Mouse (Mus musculus) heart, embryonic 14.5 days (tissue): ENCODE data around the gene Tbc1d10b. TPM values are rescaled to one million over a fixed set of nuclear protein-coding genes. Genes with fewer than 3 reads are reported as not detected.

Experiments
- ATAC-seq: fragments of 200-750 bp; cut with Nextera tagmentation; 2 replicates; pipeline ENCODE4 v1.8.0; 2017; ENCODE audit warnings: low read depth, moderate TSS enrichment; ENCODE audit not compliant: insufficient number of reproducible peaks, insufficient read depth, low FRiP score
- H3K27ac ChIP-seq, 2 experiments: fragments of 200-500 bp in 1 of 2; fragments of 300-500 bp in 1 of 2; sonication (generic) in 1 of 2; replicated peaks in 1 of 2; 2 replicates each; pipeline ENCODE4 v1.5.1; 2012 to 2014; ENCODE audit warnings: low read depth in 2 of 2, low read length in 2 of 2, control low read depth in 1 of 2, mild to moderate bottlenecking in 1 of 2, mixed read lengths in 1 of 2; ENCODE audit not compliant: control insufficient read depth in 1 of 2, insufficient read depth in 1 of 2
- H3K27me3 ChIP-seq: fragments of 300-500 bp; sonication (generic); 2 replicates; pipeline ENCODE4 v1.6.1; 2014; ENCODE audit warnings: mild to moderate bottlenecking, low read length, control low read depth; ENCODE audit not compliant: control insufficient read depth, insufficient read depth
- H3K36me3 ChIP-seq: fragments of 300-500 bp; sonication (generic); 2 replicates; pipeline ENCODE4 v1.6.1; 2014; ENCODE audit warnings: mild to moderate bottlenecking, control low read depth, low read length, mixed read lengths; ENCODE audit not compliant: control insufficient read depth, insufficient read depth
- H3K4me1 ChIP-seq, 2 experiments: fragments of 200-500 bp in 1 of 2; fragments of 300-500 bp in 1 of 2; sonication (generic) in 1 of 2; 2 replicates each; pipeline ENCODE4 v1.6.1; 2012 to 2014; ENCODE audit warnings: low read length in 2 of 2, control low read depth in 1 of 2, mixed read lengths in 1 of 2; ENCODE audit not compliant: control insufficient read depth in 2 of 2, insufficient read depth in 2 of 2
- H3K4me2 ChIP-seq: fragments of 300-500 bp; sonication (generic); 2 replicates; pipeline ENCODE4 v1.6.1; 2014; ENCODE audit warnings: mild to moderate bottlenecking, low read length
- H3K4me3 ChIP-seq, 2 experiments: fragments of 200-500 bp in 1 of 2; fragments of 300-500 bp in 1 of 2; sonication (generic) in 1 of 2; 2 replicates each; pipeline ENCODE4 v1.5.1; 2012 to 2014; ENCODE audit warnings: low read length in 2 of 2, mild to moderate bottlenecking in 2 of 2, control low read depth in 1 of 2, low read depth in 1 of 2, moderate library complexity in 1 of 2; ENCODE audit not compliant: control insufficient read depth in 1 of 2, insufficient read depth in 1 of 2
- H3K9ac ChIP-seq: fragments of 300-500 bp; sonication (generic); 2 replicates; pipeline ENCODE4 v1.6.1; 2014; ENCODE audit warnings: mild to moderate bottlenecking, low read length
- H3K9me3 ChIP-seq: fragments of 300-500 bp; sonication (generic); 2 replicates; pipeline ENCODE4 v1.6.1; 2016; ENCODE audit warnings: low read length, control low read depth; ENCODE audit not compliant: control insufficient read depth
- WGBS: fragments of 180-500 bp; shearing (Covaris S2); extraction: QIAGEN DNeasy Blood & Tissue Kit; methylation state at CpG from one replicate; pipeline ENCODE4 v1.1.7; 2014; 5-methylcytosine and 5-hydroxymethylcytosine counted together
- polyA plus RNA-seq: library from polyadenylated mRNA; unstranded; fragments of >200 nt; fragmentation: Nextera tagmentation; extraction: Ambion mirVana; gene quantifications from 2 replicates; pipeline ENCODE4 v1.2.1, GENCODE M21; 2014

Tbc1d10b gene
- polyA plus RNA-seq, 1 experiment from 2014 or later: 20.2 TPM

- H3K4me2 ChIP-seq: no peak overlapping the region
- 80% methylated on average over 4 of the region's 4 CpGs for WGBS
- no peaks in the 10 kb centered on the region for H3K4me1 ChIP-seq
- 0 out of 2 replicates have a peak, but pooled peaks cover 3% of the 10 kb centered on the region for H3K9me3 ChIP-seq
- H3K27me3 ChIP-seq: no peaks in the 10 kb centered on the region
- no peak overlapping the region for H3K27ac ChIP-seq
- H3K9ac ChIP-seq: no peak overlapping the region
- H3K36me3 ChIP-seq: no peaks in the 10 kb centered on the region
- no peak overlapping the region for H3K4me3 ChIP-seq
- no peak for ATAC-seq
Observed at GRCm38 (mm10) chr7:127164002-127164401, 44.3 kb downstream of the Tbc1d10b start.

GRCm38 (mm10) chr7:127162546-127162945, 45.7 kb downstream of the Tbc1d10b start:
- no peak for ATAC-seq
- Histone ChIP-seq H3K27ac (no peak overlapping the region), H3K4me2 (no peak overlapping the region), H3K27me3 (no peaks in the 10 kb centered on the region), H3K36me3 (no peaks in the 10 kb centered on the region), H3K4me3 (no peak overlapping the region), H3K4me1 (no peaks in the 10 kb centered on the region), H3K9me3 (0 out of 2 replicates have a peak, but pooled peaks cover 3% of the 10 kb centered on the region), H3K9ac (no peak overlapping the region)
- 82% methylated on average over 5 of the region's 5 CpGs for WGBS

- Histone ChIP-seq H3K4me2 (no peak overlapping the region), H3K36me3 (no peaks in the 10 kb centered on the region), H3K9ac (no peak overlapping the region), H3K9me3 (no peaks in the 10 kb centered on the region), H3K27ac (no peak overlapping the region), H3K4me3 (no peak overlapping the region), H3K27me3 (no peaks in the 10 kb centered on the region), H3K4me1 (peaks cover 0 to 2% of the 10 kb centered on the region in 2 experiments; a peak in 2 of 4 replicates)
- 73% methylated on average over 4 of the region's 4 CpGs for whole genome bisulfite sequencing
- no peak for ATAC-seq
Observed at GRCm38 (mm10) chr7:127157548-127157947, 50.7 kb downstream of the Tbc1d10b start.

GRCm38 (mm10) chr7:127153477-127153876, 54.8 kb downstream of the Tbc1d10b start:
- no peaks in the 10 kb centered on the region for H3K36me3 ChIP-seq
- H3K4me3 ChIP-seq: no peak overlapping the region
- no peak for ATAC-seq
- H3K9me3 ChIP-seq: no peaks in the 10 kb centered on the region
- H3K4me2 ChIP-seq: no peak overlapping the region
- 22% methylated on average over 3 of the region's 3 CpGs for WGBS
- no peaks in the 10 kb centered on the region for H3K27me3 ChIP-seq
- H3K4me1 ChIP-seq: peaks cover 0 to 2% of the 10 kb centered on the region in 2 experiments; a peak in 2 of 4 replicates
- H3K27ac ChIP-seq: 0 out of 4 replicates have a peak overlapping the region, but pooled peaks of 1 of the 2 experiments have one; percentile 2
- no peak overlapping the region for H3K9ac ChIP-seq

GRCm38 (mm10) chr7:127152464-127152863, 55.8 kb downstream of the Tbc1d10b start:
- Histone ChIP-seq H3K4me3 (no peak overlapping the region), H3K9me3 (no peaks in the 10 kb centered on the region), H3K27me3 (no peaks in the 10 kb centered on the region), H3K4me2 (no peak overlapping the region), H3K36me3 (no peaks in the 10 kb centered on the region), H3K9ac (no peak overlapping the region), H3K4me1 (peaks cover 8 to 9% of the 10 kb centered on the region in 2 experiments; a peak in 2 of 4 replicates), H3K27ac (no peak overlapping the region)
- WGBS: 92% methylated on average over 6 of the region's 6 CpGs
- no peak for ATAC-seq

GRCm38 (mm10) chr7:127147901-127148300, 60.4 kb downstream of the Tbc1d10b start:
- Histone ChIP-seq H3K27me3 (no peaks in the 10 kb centered on the region), H3K4me3 (no peak overlapping the region), H3K9ac (no peak overlapping the region), H3K27ac (peak overlapping the region; percentile 9 to 44; a peak in 1 of 4 replicates), H3K4me1 (peaks cover 8 to 10% of the 10 kb centered on the region in 2 experiments; a peak in 2 of 4 replicates), H3K4me2 (no peak overlapping the region), H3K9me3 (no peaks in the 10 kb centered on the region), H3K36me3 (no peaks in the 10 kb centered on the region)
- WGBS: 36% methylated on average over 3 of the region's 3 CpGs
- no peak for ATAC-seq

Other genes starting within 250 kb of the Tbc1d10b start
- 68.5 and 74.6 TPM in 2 replicates for gene Cdipt, start 232.6 kb downstream of the Tbc1d10b start, polyA plus RNA-seq
- 0.86 and 1.6 TPM in 2 replicates for gene Cdiptos, start 232.4 kb downstream of the Tbc1d10b start, polyA plus RNA-seq
- 12.0 and 12.6 TPM in 2 replicates for gene Mvp, start 193.8 kb downstream of the Tbc1d10b start, polyA plus RNA-seq
- 0.84 TPM in 1 of 2 replicates, not detected in the other for gene Pagr1b, start 192.0 kb downstream of the Tbc1d10b start, polyA plus RNA-seq
- gene Pagr1a, start 191.1 kb downstream of the Tbc1d10b start, polyA plus RNA-seq: 23.1 and 25.4 TPM in 2 replicates
- 41.9 and 45.0 TPM in 2 replicates for gene Gm42742, start 187.4 kb downstream of the Tbc1d10b start, polyA plus RNA-seq
- 2.1 and 3.2 TPM in 2 replicates for gene Prrt2, start 187.3 kb downstream of the Tbc1d10b start, polyA plus RNA-seq
- 37.6 and 44.7 TPM in 2 replicates for gene Maz, start 181.4 kb downstream of the Tbc1d10b start, polyA plus RNA-seq
- gene Kif22, start 166.0 kb downstream of the Tbc1d10b start, polyA plus RNA-seq: 67.8 and 74.3 TPM in 2 replicates
- not detected in 2 replicates for gene Zg16, start 121.1 kb downstream of the Tbc1d10b start, polyA plus RNA-seq
- gene AI467606, start 117.1 kb downstream of the Tbc1d10b start, polyA plus RNA-seq: 0.65 and 1.2 TPM in 2 replicates
- gene Qprt, start 86.2 kb downstream of the Tbc1d10b start, polyA plus RNA-seq: 2.4 and 2.8 TPM in 2 replicates
- 0.12 and 0.22 TPM in 2 replicates for gene Spn, start 70.6 kb downstream of the Tbc1d10b start, polyA plus RNA-seq
- 33.7 and 34.8 TPM in 2 replicates for gene Cd2bp2, start 12.4 kb downstream of the Tbc1d10b start, polyA plus RNA-seq
- 11.7 and 14.9 TPM in 2 replicates for gene Mylpf, start 422 bp upstream of the Tbc1d10b start, polyA plus RNA-seq
- gene Zfp553, start 24.6 kb upstream of the Tbc1d10b start, polyA plus RNA-seq: 9.9 and 11.4 TPM in 2 replicates
- gene Sept1, start 24.7 kb upstream of the Tbc1d10b start, polyA plus RNA-seq: 22.2 and 25.3 TPM in 2 replicates
- 26.8 and 31.4 TPM in 2 replicates for gene Zfp771, start 35.8 kb upstream of the Tbc1d10b start, polyA plus RNA-seq
- gene Dctpp1, start 52.2 kb upstream of the Tbc1d10b start, polyA plus RNA-seq: 168 and 172 TPM in 2 replicates
- gene Sephs2, start 65.6 kb upstream of the Tbc1d10b start, polyA plus RNA-seq: 69.5 and 74.6 TPM in 2 replicates
- gene Itgal, start 87.8 kb upstream of the Tbc1d10b start, polyA plus RNA-seq: 1.2 and 1.5 TPM in 2 replicates
- 5.6 TPM in 2 replicates for gene Zfp768, start 137.1 kb upstream of the Tbc1d10b start, polyA plus RNA-seq
- gene Zfp747, start 167.6 kb upstream of the Tbc1d10b start, polyA plus RNA-seq: 4.7 TPM in 2 replicates
- gene 9130019O22Rik, start 178.7 kb upstream of the Tbc1d10b start, polyA plus RNA-seq: 4.5 and 4.6 TPM in 2 replicates
- gene E430018J23Rik, start 185.2 kb upstream of the Tbc1d10b start, polyA plus RNA-seq: 3.8 and 4.6 TPM in 2 replicates
- gene Zfp764, start 198.4 kb upstream of the Tbc1d10b start, polyA plus RNA-seq: 5.8 and 6.4 TPM in 2 replicates
- 16.4 and 18.4 TPM in 2 replicates for gene Zfp688, start 213.6 kb upstream of the Tbc1d10b start, polyA plus RNA-seq
- 4.0 and 4.9 TPM in 2 replicates for gene Zfp689, start 240.7 kb upstream of the Tbc1d10b start, polyA plus RNA-seq